Mouse (Mus musculus) forebrain, embryonic 11.5 days (tissue): ENCODE measurements at regions not wholly inside any gene's neighbourhood (a gene's known extent, or its start where the extent isn't known, plus 50 kb on each side); places are given as distances from the start of the nearest gene placed in this dataset.

Source experiments
- ATAC-seq: fragments of 200-750 bp; cut with Nextera tagmentation; replicated peaks from 2 replicates; pipeline ENCODE4 v1.8.0; 2017; ENCODE audit warnings: moderate TSS enrichment; ENCODE audit not compliant: low FRiP score
- DNase-seq: peaks from one replicate; pipeline ENCODE4 v3.0.0-alpha.2; 2017; ENCODE audit warnings: low spot score
- H3K27ac ChIP-seq: fragments of 300-500 bp; sonication (generic); 2 replicates; pipeline ENCODE4 v1.5.1; 2014; ENCODE audit warnings: low read depth, low read length
- H3K27me3 ChIP-seq: fragments of 300-500 bp; sonication (generic); 2 replicates; pipeline ENCODE4 v1.6.1; 2014; ENCODE audit warnings: mild to moderate bottlenecking, low read length, mixed read lengths; ENCODE audit not compliant: control insufficient read depth, insufficient read depth
- H3K36me3 ChIP-seq: fragments of 300-500 bp; sonication (generic); 2 replicates; pipeline ENCODE4 v1.6.1; 2014; ENCODE audit warnings: mild to moderate bottlenecking, low read length, moderate library complexity, mixed read lengths; ENCODE audit not compliant: control insufficient read depth, insufficient read depth
- H3K4me1 ChIP-seq: fragments of 300-500 bp; sonication (generic); replicated peaks from 2 replicates; pipeline ENCODE4 v1.6.1; 2014; ENCODE audit warnings: low read length, mixed read lengths; ENCODE audit not compliant: control insufficient read depth, insufficient read depth
- H3K4me2 ChIP-seq: fragments of 300-500 bp; sonication (generic); 2 replicates; pipeline ENCODE4 v1.6.1; 2014; ENCODE audit warnings: low read depth, mild to moderate bottlenecking, low read length, moderate library complexity, mixed read lengths; ENCODE audit not compliant: severe bottlenecking
- H3K4me3 ChIP-seq: fragments of 300-500 bp; sonication (generic); 2 replicates; pipeline ENCODE4 v1.5.1; 2014; ENCODE audit warnings: low read depth, low read length
- H3K9ac ChIP-seq: fragments of 300-500 bp; sonication (generic); 2 replicates; pipeline ENCODE4 v1.6.1; 2014; ENCODE audit warnings: low read length
- H3K9me3 ChIP-seq: fragments of 300-500 bp; sonication (generic); 2 replicates; pipeline ENCODE4 v1.6.1; 2016; ENCODE audit warnings: low read length, mixed read lengths; ENCODE audit not compliant: control insufficient read depth
- WGBS: fragments of 180-500 bp; shearing (Covaris S2); extraction: QIAGEN DNeasy Blood & Tissue Kit; methylation state at CpG from one replicate; pipeline ENCODE4 v1.1.7; 2014; 5-methylcytosine and 5-hydroxymethylcytosine counted together

DNA sequence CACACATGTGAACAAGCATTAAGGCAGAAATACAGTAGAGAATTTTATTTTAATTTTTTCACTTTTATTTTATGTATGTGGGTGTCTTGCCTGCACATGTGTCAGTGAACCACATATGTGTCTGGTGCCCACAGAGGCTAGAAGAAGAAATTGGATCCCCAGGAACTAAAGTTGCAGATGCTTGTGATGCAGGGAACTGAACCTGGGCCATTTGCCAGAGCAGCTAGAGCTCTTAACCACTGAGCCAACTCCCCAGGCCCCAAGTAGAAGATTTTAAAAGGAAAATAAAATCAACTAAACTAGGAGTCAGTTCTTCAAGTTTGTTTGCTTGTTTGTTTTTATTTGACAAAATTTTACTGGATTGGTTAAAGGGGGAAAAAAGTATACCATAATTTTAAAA lies 185.5 kb upstream of the Kdm8 start:
- no peak overlapping the region for H3K4me3 ChIP-seq
- no peak overlapping the region for H3K9ac ChIP-seq
- H3K27me3 ChIP-seq: no peaks in the 10 kb centered on the region
- H3K9me3 ChIP-seq: no peaks in the 10 kb centered on the region
- H3K4me1 ChIP-seq: no peaks in the 10 kb centered on the region
- DNase-seq: no peak
- no peak for ATAC-seq
- no peak overlapping the region for H3K4me2 ChIP-seq
- H3K27ac ChIP-seq: no peak overlapping the region
- H3K36me3 ChIP-seq: no peaks in the 10 kb centered on the region

DNA sequence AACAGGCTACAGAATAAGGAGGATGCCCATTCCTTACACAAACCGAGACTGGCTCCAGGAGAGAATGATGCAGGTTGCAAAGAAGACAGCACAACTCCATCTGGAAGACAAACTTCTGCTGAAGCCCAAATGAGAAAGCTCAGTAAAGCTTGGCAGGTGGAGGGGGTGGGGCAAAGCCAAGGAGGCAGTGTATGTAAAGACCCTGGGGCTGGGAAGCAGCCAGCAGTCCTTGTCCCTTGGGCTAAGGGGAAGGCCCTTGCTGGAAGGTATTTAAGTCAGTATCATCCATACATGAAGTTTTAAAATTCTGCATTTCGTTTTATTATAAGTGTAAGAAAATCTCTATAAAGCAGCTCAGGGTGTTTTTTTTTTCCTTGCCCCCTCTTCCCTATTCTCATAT lies 182.3 kb upstream of the Kdm8 start:
- H3K4me1 ChIP-seq: no peaks in the 10 kb centered on the region
- DNase-seq (no peak), ATAC-seq (no peak)
- no peaks in the 10 kb centered on the region for H3K27me3 ChIP-seq
- 69% methylated on average over 2 of the region's 2 CpGs for WGBS
- no peak overlapping the region for H3K9ac ChIP-seq
- H3K4me3 ChIP-seq: no peak overlapping the region
- H3K9me3 ChIP-seq: no peaks in the 10 kb centered on the region
- H3K36me3 ChIP-seq: no peaks in the 10 kb centered on the region
- no peak overlapping the region for H3K27ac ChIP-seq
- H3K4me2 ChIP-seq: no peak overlapping the region

GRCm38 (mm10) chr7:125262672-125263365 lies 181.7 kb upstream of the Kdm8 start:
- H3K27me3 ChIP-seq: no peaks in the 10 kb centered on the region
- no peaks in the 10 kb centered on the region for H3K4me1 ChIP-seq
- ATAC-seq: peak; percentile 76
- DNase-seq: no peak
- no peaks in the 10 kb centered on the region for H3K36me3 ChIP-seq
- H3K4me3 ChIP-seq: no peak overlapping the region
- no peaks in the 10 kb centered on the region for H3K9me3 ChIP-seq
- WGBS: 59% methylated on average over 12 of the region's 12 CpGs
- no peak overlapping the region for H3K9ac ChIP-seq
- H3K4me2 ChIP-seq: no peak overlapping the region
- H3K27ac ChIP-seq: no peak overlapping the region

DNA sequence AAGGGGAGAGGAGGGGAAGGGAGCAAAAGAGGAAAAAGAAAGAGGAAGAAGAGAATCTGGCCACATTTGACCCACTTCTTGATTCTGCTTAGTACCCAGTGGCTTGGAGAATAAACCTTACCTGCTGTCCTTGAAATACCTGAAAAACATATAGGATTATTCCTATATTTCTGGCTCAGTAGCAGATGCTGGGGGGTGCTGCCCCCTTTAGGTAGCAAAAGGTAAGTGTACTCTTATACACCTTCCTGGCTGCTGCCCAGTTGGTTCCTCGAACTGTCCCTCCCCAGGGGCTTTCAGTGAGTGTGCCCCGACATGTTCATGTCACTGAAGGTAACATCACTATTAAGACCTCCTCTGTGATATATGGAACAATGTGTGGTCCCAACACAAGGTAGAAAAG lies 180.7 kb upstream of the Kdm8 start:
- WGBS: 64% methylated on average over 2 of the region's 2 CpGs
- no peak for ATAC-seq
- H3K9me3 ChIP-seq: no peaks in the 10 kb centered on the region

GRCm38 (mm10) chr7:125270711-125271110 lies 173.8 kb upstream of the Kdm8 start:
- ATAC-seq: no peak
- Histone ChIP-seq H3K4me2 (no peak overlapping the region), H3K4me3 (no peak overlapping the region), H3K36me3 (no peaks in the 10 kb centered on the region), H3K27me3 (no peaks in the 10 kb centered on the region), H3K9me3 (no peaks in the 10 kb centered on the region), H3K27ac (no peak overlapping the region), H3K9ac (no peak overlapping the region), H3K4me1 (no peaks in the 10 kb centered on the region)
- WGBS: 73% methylated on average over 3 of the region's 3 CpGs
- no peak for DNase-seq

More for the DNA sequence above, 180.7 kb upstream of the Kdm8 start:
- Histone ChIP-seq H3K27ac (no peak overlapping the region), H3K4me2 (no peak overlapping the region), H3K4me3 (no peak overlapping the region), H3K27me3 (no peaks in the 10 kb centered on the region), H3K4me1 (no peaks in the 10 kb centered on the region), H3K36me3 (no peaks in the 10 kb centered on the region), H3K9ac (no peak overlapping the region)
- no peak for DNase-seq

DNA sequence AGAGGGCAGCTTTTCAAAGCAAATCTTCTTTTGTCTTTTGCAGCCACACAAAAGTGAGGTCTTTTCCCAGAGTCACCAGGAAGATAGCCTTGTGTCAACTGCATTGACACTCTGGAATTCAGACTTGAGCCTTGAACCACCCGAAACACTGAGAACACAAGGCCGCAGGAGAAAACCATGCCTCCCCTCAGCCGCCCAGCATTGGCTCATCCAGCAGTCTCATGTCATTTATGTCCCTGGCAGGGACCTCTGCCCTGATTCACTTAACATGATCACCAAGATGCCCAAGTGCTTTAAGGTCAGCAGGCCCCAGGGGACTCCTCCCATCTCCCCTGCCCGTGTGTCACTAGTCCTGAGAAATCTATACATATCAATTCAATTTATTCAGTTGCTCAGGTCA lies 173.1 kb upstream of the Kdm8 start:
- Histone ChIP-seq H3K9me3 (no peaks in the 10 kb centered on the region), H3K27ac (no peak overlapping the region), H3K4me1 (no peaks in the 10 kb centered on the region), H3K36me3 (no peaks in the 10 kb centered on the region), H3K4me2 (no peak overlapping the region), H3K4me3 (no peak overlapping the region), H3K27me3 (no peaks in the 10 kb centered on the region), H3K9ac (no peak overlapping the region)
- WGBS: 83% methylated on average over 4 of the region's 4 CpGs
- ATAC-seq (no peak), DNase-seq (no peak)

GRCm38 (mm10) chr7:125281371-125281770 lies 163.1 kb upstream of the Kdm8 start:
- Histone ChIP-seq H3K27me3 (no peaks in the 10 kb centered on the region), H3K9me3 (no peaks in the 10 kb centered on the region), H3K36me3 (no peaks in the 10 kb centered on the region), H3K4me2 (no peak overlapping the region), H3K9ac (no peak overlapping the region), H3K27ac (no peak overlapping the region), H3K4me3 (no peak overlapping the region), H3K4me1 (no peaks in the 10 kb centered on the region)
- DNase-seq (no peak), ATAC-seq (no peak)
- WGBS: 83% methylated on average over 3 of the region's 3 CpGs

- DNase-seq (no peak), ATAC-seq (no peak)
- H3K27me3 ChIP-seq: no peaks in the 10 kb centered on the region
Measured at GRCm38 (mm10) chr7:125295226-125295625, 149.2 kb upstream of the Kdm8 start.

DNA sequence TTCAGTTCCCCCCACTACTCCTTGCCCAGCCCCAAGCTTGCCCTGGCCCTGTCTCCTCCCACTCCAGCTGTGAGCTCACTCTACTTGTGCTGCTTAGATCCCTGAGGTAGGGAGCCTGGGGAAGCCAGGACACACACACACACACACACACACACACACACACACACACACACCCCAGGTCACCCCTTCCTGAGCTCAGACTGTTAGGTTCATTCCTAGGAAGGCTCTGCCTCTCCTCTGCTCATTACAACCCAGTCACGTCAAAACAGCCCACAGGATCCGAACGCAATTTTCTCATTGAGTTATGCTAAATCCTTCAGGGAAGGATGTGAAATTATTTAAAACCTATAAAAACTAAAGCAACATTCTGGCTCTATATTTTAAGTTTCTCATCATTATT lies 136.0 kb upstream of the Kdm8 start:
- Histone ChIP-seq H3K4me3 (no peak overlapping the region), H3K27me3 (no peaks in the 10 kb centered on the region), H3K27ac (no peak overlapping the region), H3K4me1 (no peaks in the 10 kb centered on the region), H3K4me2 (no peak overlapping the region), H3K36me3 (no peaks in the 10 kb centered on the region), H3K9me3 (no peaks in the 10 kb centered on the region), H3K9ac (no peak overlapping the region)
- 78% methylated on average over 3 of the region's 3 CpGs for WGBS
- ATAC-seq (no peak), DNase-seq (no peak)

More at GRCm38 (mm10) chr7:125295226-125295625, 149.2 kb upstream of the Kdm8 start:
- 78% methylated on average over 2 of the region's 2 CpGs for WGBS
- H3K4me3 ChIP-seq: no peak overlapping the region
- H3K4me2 ChIP-seq: no peak overlapping the region
- no peaks in the 10 kb centered on the region for H3K36me3 ChIP-seq
- H3K9ac ChIP-seq: no peak overlapping the region
- H3K4me1 ChIP-seq: no peaks in the 10 kb centered on the region
- H3K27ac ChIP-seq: no peak overlapping the region
- no peaks in the 10 kb centered on the region for H3K9me3 ChIP-seq
